Mouse (Mus musculus) lung, postnatal 0 days (tissue): ENCODE results near the gene Cnga2. TPM values are rescaled to one million over a fixed set of nuclear protein-coding genes. Genes with fewer than 3 reads are reported as not detected.

Source experiments
- ATAC-seq: fragments of 200-750 bp; cut with Nextera tagmentation; 2 replicates; pipeline ENCODE4 v1.8.0; 2017; ENCODE audit warnings: moderate library complexity
- DNase-seq: peaks from one replicate; pipeline ENCODE4 v3.0.0-alpha.2; 2016; ENCODE audit warnings: low spot score
- H3K27ac ChIP-seq: fragments of 300-500 bp; sonication (generic); 2 replicates; pipeline ENCODE4 v1.5.1; 2014; ENCODE audit warnings: antibody characterized with exemption, mild to moderate bottlenecking, low read length, mixed read lengths
- H3K27me3 ChIP-seq: fragments of 300-500 bp; sonication (generic); replicated peaks from 2 replicates; pipeline ENCODE4 v1.6.1; 2014; ENCODE audit warnings: low read length, mixed read lengths; ENCODE audit not compliant: insufficient read depth
- H3K36me3 ChIP-seq: fragments of 300-500 bp; sonication (generic); 2 replicates; pipeline ENCODE4 v1.6.1; 2014; ENCODE audit warnings: low read length, mixed read lengths; ENCODE audit not compliant: insufficient read depth
- H3K4me1 ChIP-seq: fragments of 300-500 bp; sonication (generic); 2 replicates; pipeline ENCODE4 v1.6.1; 2014; ENCODE audit warnings: antibody characterized with exemption, low read depth, low read length, mixed read lengths; ENCODE audit not compliant: insufficient read depth
- H3K4me2 ChIP-seq: fragments of 300-500 bp; sonication (generic); replicated peaks from 2 replicates; pipeline ENCODE4 v1.6.1; 2014; ENCODE audit warnings: low read depth, mild to moderate bottlenecking, low read length, moderate library complexity, mixed read lengths
- H3K4me3 ChIP-seq: fragments of 300-500 bp; sonication (generic); 2 replicates; pipeline ENCODE4 v1.5.1; 2014; ENCODE audit warnings: low read depth, low read length
- H3K9ac ChIP-seq: fragments of 300-500 bp; sonication (generic); replicated peaks from 2 replicates; pipeline ENCODE4 v1.6.1; 2014; ENCODE audit warnings: low read depth, mild to moderate bottlenecking
- H3K9me3 ChIP-seq: fragments of 300-500 bp; sonication (generic); 2 replicates; pipeline ENCODE4 v1.6.1; 2016; ENCODE audit warnings: low read length, mixed read lengths
- CTCF ChIP-seq: IDR thresholded peaks from 2 replicates; pipeline ENCODE4 v1.5.1; 2016; ENCODE audit warnings: antibody characterized with exemption, mild to moderate bottlenecking
- EP300 ChIP-seq: IDR thresholded peaks from 2 replicates; pipeline ENCODE4 v1.6.1; 2016; ENCODE audit warnings: antibody characterized with exemption, mild to moderate bottlenecking, control low read depth
- WGBS: fragments of 180-500 bp; shearing (Covaris S2); extraction: QIAGEN DNeasy Blood & Tissue Kit; methylation state at CpG from one replicate; pipeline ENCODE4 v1.1.7; 2014; 5-methylcytosine and 5-hydroxymethylcytosine counted together
- polyA plus RNA-seq: library from polyadenylated mRNA; unstranded; fragments of >200 nt; fragmentation: Nextera tagmentation; extraction: Ambion mirVana; gene quantifications from 2 replicates; pipeline ENCODE4 v1.2.1, GENCODE M21; 2015

Cnga2 gene
- polyA plus RNA-seq, 1 experiment from 2014 or later: 0.91 TPM

- peak; percentile 49 for DNase-seq
- H3K27me3 ChIP-seq: no peaks in the 10 kb centered on the region
- H3K9ac ChIP-seq: no peak overlapping the region
- no peaks in the 10 kb centered on the region for H3K4me1 ChIP-seq
- peak; percentile 63 for TF ChIP-seq CTCF
- no peak for TF ChIP-seq EP300
- no peak overlapping the region for H3K27ac ChIP-seq
- no peak overlapping the region for H3K4me2 ChIP-seq
- no peaks in the 10 kb centered on the region for H3K9me3 ChIP-seq
- no peaks in the 10 kb centered on the region for H3K36me3 ChIP-seq
- peak; percentile 43; the same call in 1 of the 2 replicates for ATAC-seq
- no peak overlapping the region for H3K4me3 ChIP-seq
- 69% methylated on average over 1 of the region's 1 CpGs for WGBS
Observed at GRCm38 (mm10) chrX:71983775-71984174, 7.9 kb upstream of the Cnga2 start.

GRCm38 (mm10) chrX:71995972-71996371 is 4.3 kb downstream of the Cnga2 start:
- DNase-seq (peak; percentile 78), ATAC-seq (peak; percentile 68)
- Histone ChIP-seq H3K9ac (no peak overlapping the region), H3K9me3 (no peaks in the 10 kb centered on the region), H3K27ac (no peak overlapping the region), H3K36me3 (no peaks in the 10 kb centered on the region), H3K4me2 (no peak overlapping the region), H3K4me1 (no peaks in the 10 kb centered on the region), H3K4me3 (no peak overlapping the region), H3K27me3 (no peaks in the 10 kb centered on the region)
- 30% methylated on average over 1 of the region's 1 CpGs for WGBS
- TF ChIP-seq CTCF: no peak
- TF ChIP-seq EP300: peak; percentile 82

GRCm38 (mm10) chrX:72009930-72010329 is 18.3 kb downstream of the Cnga2 start:
- Histone ChIP-seq H3K4me1 (no peaks in the 10 kb centered on the region), H3K9ac (no peak overlapping the region), H3K27ac (0 out of 2 replicates have a peak overlapping the region, but pooled peaks have one; percentile 32), H3K27me3 (no peaks in the 10 kb centered on the region), H3K36me3 (no peaks in the 10 kb centered on the region), H3K4me3 (no peak overlapping the region), H3K4me2 (no peak overlapping the region), H3K9me3 (no peaks in the 10 kb centered on the region)
- TF ChIP-seq EP300 (peak; percentile 25; the same call in 1 of the 2 replicates), CTCF (no peak)
- peak; percentile 58 for ATAC-seq
- DNase-seq: peak; percentile 63

GRCm38 (mm10) chrX:72012236-72012635 is 20.6 kb downstream of the Cnga2 start:
- ATAC-seq: peak; percentile 87

GRCm38 (mm10) chrX:72012804-72013203 is 21.2 kb downstream of the Cnga2 start:
- Histone ChIP-seq H3K4me3 (no peak overlapping the region), H3K27ac (peak overlapping the region; percentile 57; the same call in 1 of the 2 replicates), H3K27me3 (no peaks in the 10 kb centered on the region), H3K36me3 (no peaks in the 10 kb centered on the region), H3K9me3 (no peaks in the 10 kb centered on the region), H3K4me2 (no peak overlapping the region), H3K9ac (no peak overlapping the region), H3K4me1 (no peaks in the 10 kb centered on the region)
- TF ChIP-seq EP300 (no peak), CTCF (peak; percentile 71)
- WGBS: 31% methylated on average over 3 of the region's 3 CpGs
- peak; percentile 35 for DNase-seq
- peak; percentile 61 for ATAC-seq

More at GRCm38 (mm10) chrX:72012236-72012635, 20.6 kb downstream of the Cnga2 start:
- DNase-seq: peak; percentile 62
- H3K9me3 ChIP-seq: no peaks in the 10 kb centered on the region
- H3K36me3 ChIP-seq: no peaks in the 10 kb centered on the region
- no peaks in the 10 kb centered on the region for H3K4me1 ChIP-seq
- H3K4me3 ChIP-seq: no peak overlapping the region
- H3K9ac ChIP-seq: no peak overlapping the region
- H3K4me2 ChIP-seq: no peak overlapping the region
- TF ChIP-seq EP300 (no peak; the same call in 1 of the 2 replicates), CTCF (no peak)
- H3K27ac ChIP-seq: no peak overlapping the region
- H3K27me3 ChIP-seq: no peaks in the 10 kb centered on the region
- WGBS: 39% methylated on average over 9 of the region's 9 CpGs

- Histone ChIP-seq H3K4me3 (no peak overlapping the region), H3K4me1 (no peaks in the 10 kb centered on the region), H3K4me2 (no peak overlapping the region), H3K27ac (no peak overlapping the region), H3K9me3 (no peaks in the 10 kb centered on the region), H3K36me3 (no peaks in the 10 kb centered on the region), H3K9ac (no peak overlapping the region), H3K27me3 (no peaks in the 10 kb centered on the region)
- TF ChIP-seq CTCF (no peak), EP300 (no peak)
- WGBS: 94% methylated on average over 1 of the region's 1 CpGs
- DNase-seq (no peak), ATAC-seq (no peak)
Observed at GRCm38 (mm10) chrX:72022241-72022640, 30.6 kb downstream of the Cnga2 start.
